Mouse (Mus musculus) stomach, embryonic 14.5 days (tissue): Measurements from ENCODE around the gene Mex3b. TPM values are rescaled to one million over a fixed set of nuclear protein-coding genes. Genes with fewer than 3 reads are reported as not detected.

Experiments
- ATAC-seq: fragments of 200-750 bp; cut with Nextera tagmentation; 2 replicates; pipeline ENCODE4 v1.8.0; 2017; ENCODE audit warnings: low read depth, moderate TSS enrichment; ENCODE audit not compliant: insufficient number of reproducible peaks, insufficient read depth, low FRiP score
- H3K27ac ChIP-seq: fragments of 300-500 bp; sonication (generic); 2 replicates; pipeline ENCODE4 v1.5.1; 2014; ENCODE audit warnings: mild to moderate bottlenecking, low read length, moderate library complexity, mixed read lengths
- H3K27me3 ChIP-seq: fragments of 300-500 bp; sonication (generic); 2 replicates; pipeline ENCODE4 v1.6.1; 2014; ENCODE audit warnings: low read length, control low read depth, mixed read lengths; ENCODE audit not compliant: control insufficient read depth, insufficient read depth
- H3K36me3 ChIP-seq: fragments of 300-500 bp; sonication (generic); 2 replicates; pipeline ENCODE4 v1.6.1; 2014; ENCODE audit warnings: mild to moderate bottlenecking, control low read depth, low read length, moderate library complexity, mixed read lengths; ENCODE audit not compliant: control insufficient read depth, insufficient read depth
- H3K4me1 ChIP-seq: fragments of 300-500 bp; sonication (generic); 2 replicates; pipeline ENCODE4 v1.6.1; 2014; ENCODE audit warnings: low read length, control low read depth, mixed read lengths; ENCODE audit not compliant: control insufficient read depth, insufficient read depth
- H3K4me2 ChIP-seq: fragments of 300-500 bp; sonication (generic); replicated peaks from 2 replicates; pipeline ENCODE4 v1.6.1; 2014; ENCODE audit warnings: low read depth, low read length, control low read depth
- H3K4me3 ChIP-seq: fragments of 300-500 bp; sonication (generic); 2 replicates; pipeline ENCODE4 v1.5.1; 2014; ENCODE audit warnings: low read depth, low read length, control low read depth
- H3K9ac ChIP-seq: fragments of 300-500 bp; sonication (generic); replicated peaks from 2 replicates; pipeline ENCODE4 v1.6.1; 2014; ENCODE audit warnings: low read depth, mild to moderate bottlenecking, control low read depth, low read length, moderate library complexity, mixed read lengths
- H3K9me3 ChIP-seq: fragments of 300-500 bp; sonication (generic); 2 replicates; pipeline ENCODE4 v1.6.1; 2016; ENCODE audit warnings: low read depth, low read length, control low read depth; ENCODE audit not compliant: control insufficient read depth
- WGBS: fragments of 180-500 bp; shearing (Covaris S2); extraction: QIAGEN DNeasy Blood & Tissue Kit; methylation state at CpG from one replicate; pipeline ENCODE4 v1.1.7; 2014; 5-methylcytosine and 5-hydroxymethylcytosine counted together
- polyA plus RNA-seq: library from polyadenylated mRNA; unstranded; fragments of >200 nt; fragmentation: Nextera tagmentation; extraction: Ambion mirVana; gene quantifications from 2 replicates; pipeline ENCODE4 v1.2.1, GENCODE M21; 2014

The Mex3b gene
- 14.7 and 15.1 TPM in 2 replicates for polyA plus RNA-seq

DNA sequence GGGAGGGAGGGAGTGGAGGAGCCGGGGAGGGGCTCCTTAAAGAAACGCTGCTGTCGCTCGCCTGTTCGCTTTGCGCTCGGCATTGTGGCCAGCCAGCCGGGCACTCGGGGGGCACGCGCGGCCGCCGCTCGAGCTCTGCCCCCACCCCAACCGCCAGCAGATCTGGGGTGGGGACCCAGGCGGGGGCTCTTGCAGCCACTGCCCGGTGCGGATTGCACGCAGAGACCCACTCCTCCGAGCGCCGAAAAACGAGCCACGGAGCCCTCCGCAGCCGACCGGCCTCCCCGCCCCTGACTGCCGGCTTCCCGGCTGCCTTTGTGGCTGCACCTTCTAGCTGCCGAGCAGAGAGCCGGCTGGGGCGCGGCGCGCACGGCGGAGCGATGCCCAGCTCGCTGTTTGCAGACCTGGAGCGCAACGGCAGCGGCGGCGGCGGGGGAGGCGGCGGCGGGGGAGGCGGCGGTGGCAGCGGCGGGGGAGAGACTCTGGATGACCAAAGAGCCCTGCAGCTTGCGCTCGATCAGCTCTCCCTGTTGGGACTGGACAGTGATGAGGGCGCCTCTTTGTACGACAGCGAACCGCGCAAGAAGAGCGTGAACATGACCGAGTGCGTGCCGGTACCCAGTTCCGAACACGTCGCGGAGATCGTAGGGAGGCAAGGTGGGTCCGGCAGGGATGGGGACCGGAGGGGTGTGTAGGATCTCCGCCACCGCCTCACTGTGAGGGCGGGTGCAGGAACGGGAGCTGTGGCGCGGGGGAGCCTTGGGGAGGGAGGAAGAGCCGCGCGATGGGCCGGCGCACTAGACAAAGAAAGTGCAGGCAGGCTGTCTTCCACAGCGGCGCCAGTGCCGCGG is at the start of gene Mex3b:
TSS of gene Mex3b (plus strand) at position 63 of the 851 bp plus-strand sequence.
- H3K4me2 ChIP-seq = peak within 1 kb of the TSS; percentile 68
- H3K27me3 ChIP-seq = no peaks in the 10 kb centered on the region
- peaks cover 13% of the 10 kb centered on the region; the same call in 1 of the 2 replicates for H3K4me1 ChIP-seq
- peaks cover 2% of the 10 kb centered on the region for H3K36me3 ChIP-seq
- under 1% methylated on average over 85 of the region's 87 CpGs for WGBS
- peak within 1 kb of the TSS; percentile 98 for H3K27ac ChIP-seq
- peak; percentile 2; the same call in 1 of the 2 replicates for ATAC-seq
- peak within 1 kb of the TSS; percentile 95 for H3K9ac ChIP-seq
- no peaks in the 10 kb centered on the region for H3K9me3 ChIP-seq
- peak within 1 kb of the TSS; percentile 80 for H3K4me3 ChIP-seq

GRCm38 (mm10) chr7:82819541-82819940 is 47.6 kb upstream of the Mex3b start:
- Histone ChIP-seq H3K4me1 (no peaks in the 10 kb centered on the region), H3K4me3 (no peak overlapping the region), H3K9me3 (peaks cover 4% of the 10 kb centered on the region; the same call in 1 of the 2 replicates), H3K27ac (no peak overlapping the region), H3K9ac (no peak overlapping the region), H3K27me3 (no peaks in the 10 kb centered on the region), H3K4me2 (no peak overlapping the region), H3K36me3 (no peaks in the 10 kb centered on the region)
- ATAC-seq = no peak
- WGBS = 92% methylated on average over 7 of the region's 7 CpGs

- Histone ChIP-seq H3K36me3 (no peaks in the 10 kb centered on the region), H3K27me3 (no peaks in the 10 kb centered on the region), H3K4me1 (no peaks in the 10 kb centered on the region), H3K9ac (no peak overlapping the region), H3K9me3 (peaks cover 4% of the 10 kb centered on the region; the same call in 1 of the 2 replicates), H3K4me3 (no peak overlapping the region), H3K4me2 (no peak overlapping the region), H3K27ac (no peak overlapping the region)
- WGBS = 62% methylated on average over 4 of the region's 4 CpGs
- no peak for ATAC-seq
Measured at GRCm38 (mm10) chr7:82820661-82821060, 46.5 kb upstream of the Mex3b start.

GRCm38 (mm10) chr7:82821501-82821900 is 45.6 kb upstream of the Mex3b start:
- Histone ChIP-seq H3K4me1 (no peaks in the 10 kb centered on the region), H3K4me3 (no peak overlapping the region), H3K9me3 (peaks cover 3% of the 10 kb centered on the region; the same call in 1 of the 2 replicates), H3K36me3 (no peaks in the 10 kb centered on the region), H3K27ac (no peak overlapping the region), H3K9ac (no peak overlapping the region), H3K4me2 (no peak overlapping the region), H3K27me3 (no peaks in the 10 kb centered on the region)
- WGBS = 67% methylated on average over 3 of the region's 3 CpGs
- ATAC-seq = no peak

DNA sequence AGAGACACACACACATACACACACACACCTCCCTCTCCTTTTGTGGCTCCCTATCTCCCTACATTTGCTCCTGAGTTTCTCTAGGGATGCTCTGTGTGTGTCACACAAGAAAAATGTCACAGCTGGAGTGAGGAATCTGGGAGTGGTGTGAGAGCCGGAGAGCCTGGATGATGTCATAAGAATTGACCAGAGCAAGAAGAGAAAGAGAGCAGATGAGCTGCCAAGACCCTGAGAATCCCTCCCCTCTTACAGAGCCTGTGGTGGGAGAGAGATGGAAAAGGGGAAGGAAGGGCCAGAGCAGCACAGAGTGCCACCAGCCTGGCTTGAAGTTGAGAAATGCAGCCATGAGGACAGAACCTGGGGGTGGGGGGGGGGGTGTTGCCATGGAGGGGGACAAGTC is 44.6 kb upstream of the Mex3b start:
- H3K4me1 ChIP-seq = no peaks in the 10 kb centered on the region
- H3K4me2 ChIP-seq = no peak overlapping the region
- WGBS = 41% methylated on average over 1 of the region's 1 CpGs
- 0 out of 2 replicates have a peak, but pooled peaks have one; percentile 53 for ATAC-seq
- H3K4me3 ChIP-seq = no peak overlapping the region
- H3K36me3 ChIP-seq = no peaks in the 10 kb centered on the region
- no peaks in the 10 kb centered on the region for H3K9me3 ChIP-seq
- H3K27ac ChIP-seq = no peak overlapping the region
- H3K9ac ChIP-seq = no peak overlapping the region
- no peaks in the 10 kb centered on the region for H3K27me3 ChIP-seq

DNA sequence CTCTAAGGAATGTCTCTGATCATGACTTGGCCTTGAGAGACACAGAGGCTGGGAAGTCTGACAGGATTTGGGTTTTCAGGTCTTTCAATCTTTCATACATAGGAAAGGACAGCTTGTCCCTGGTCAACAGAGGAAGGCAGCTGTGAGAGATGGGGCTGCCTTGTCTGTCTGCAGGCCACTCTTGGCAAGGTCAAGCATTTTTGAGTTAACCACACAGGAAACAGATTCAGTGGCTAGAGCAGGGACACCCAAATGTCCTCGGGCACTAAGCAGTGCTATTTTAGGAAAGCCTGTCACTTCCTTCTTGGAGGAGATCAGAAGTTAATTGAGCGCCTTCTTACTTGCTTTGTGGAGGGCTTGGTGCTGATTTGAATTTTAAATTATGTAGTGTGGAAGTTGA is 38.9 kb upstream of the Mex3b start:
- H3K4me2 ChIP-seq = no peak overlapping the region
- 72% methylated on average over 2 of the region's 2 CpGs for WGBS
- no peaks in the 10 kb centered on the region for H3K36me3 ChIP-seq
- ATAC-seq = no peak
- no peak overlapping the region for H3K27ac ChIP-seq
- no peak overlapping the region for H3K4me3 ChIP-seq
- H3K27me3 ChIP-seq = no peaks in the 10 kb centered on the region
- H3K4me1 ChIP-seq = no peaks in the 10 kb centered on the region
- H3K9ac ChIP-seq = no peak overlapping the region
- no peaks in the 10 kb centered on the region for H3K9me3 ChIP-seq

DNA sequence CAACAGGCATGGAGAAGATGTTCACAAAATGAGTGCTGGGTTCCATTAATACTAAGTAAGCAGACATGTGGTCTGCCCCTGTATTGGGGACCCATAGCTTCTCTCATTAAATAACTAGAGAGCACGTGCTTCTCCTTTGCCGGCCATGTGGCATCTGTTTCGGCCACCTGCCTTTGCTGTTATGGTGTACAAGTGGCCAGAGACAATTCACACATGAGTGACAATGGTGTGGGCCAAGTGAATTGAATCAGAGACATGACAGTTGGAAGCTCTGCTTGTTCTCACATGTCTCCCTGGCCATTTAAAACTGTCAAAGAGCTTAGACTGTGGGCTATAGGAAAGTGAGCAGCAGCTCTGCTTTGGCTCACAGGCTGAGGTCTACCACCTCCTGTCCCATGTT is 37.6 kb upstream of the Mex3b start:
- no peaks in the 10 kb centered on the region for H3K27me3 ChIP-seq
- no peak overlapping the region for H3K4me2 ChIP-seq
- no peaks in the 10 kb centered on the region for H3K4me1 ChIP-seq
- no peak overlapping the region for H3K4me3 ChIP-seq
- no peaks in the 10 kb centered on the region for H3K36me3 ChIP-seq
- H3K9ac ChIP-seq = no peak overlapping the region
- H3K27ac ChIP-seq = no peak overlapping the region
- WGBS = 74% methylated on average over 3 of the region's 3 CpGs
- ATAC-seq = no peak
- H3K9me3 ChIP-seq = no peaks in the 10 kb centered on the region

DNA sequence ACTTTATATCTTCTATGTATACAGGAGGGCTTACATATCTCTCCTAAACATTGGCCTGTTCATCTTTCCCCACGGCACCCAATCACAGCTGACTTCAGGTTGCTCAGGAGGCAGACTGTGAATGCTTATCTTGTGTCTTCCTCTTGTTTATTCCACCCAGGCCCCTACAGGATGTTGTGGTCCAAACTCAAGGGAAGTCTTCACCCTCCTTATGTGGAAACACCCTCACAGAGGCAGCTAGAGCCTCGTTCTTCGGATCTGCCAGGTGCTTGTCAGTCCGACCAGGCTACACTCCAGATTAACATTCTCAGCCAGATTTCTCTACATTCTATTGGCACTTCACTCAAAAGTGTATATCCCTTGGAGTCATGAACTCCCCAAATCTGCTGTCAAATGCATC is 32.7 kb upstream of the Mex3b start:
- Histone ChIP-seq H3K4me2 (no peak overlapping the region), H3K27me3 (no peaks in the 10 kb centered on the region), H3K9ac (no peak overlapping the region), H3K27ac (no peak overlapping the region), H3K9me3 (no peaks in the 10 kb centered on the region), H3K4me3 (no peak overlapping the region), H3K4me1 (peaks cover 12% of the 10 kb centered on the region), H3K36me3 (no peaks in the 10 kb centered on the region)
- no peak for ATAC-seq
- WGBS = 76% methylated on average over 4 of the region's 4 CpGs
